Mouse (Mus musculus) activated CD4-positive, CD25-positive, alpha-beta regulatory T cell, adult 4 months (primary cell): ENCODE measurements around the gene Lrp2. TPM values are rescaled to one million over a fixed set of nuclear protein-coding genes. Genes with fewer than 3 reads are reported as not detected.

Source experiments
- ATAC-seq: one replicate; pipeline ENCODE4 v1.8.0; 2017
- polyA plus RNA-seq, 2 experiments: library from polyadenylated mRNA; unstranded; fragments of 100-300 nt; shearing (Covaris generic); gene quantifications; one replicate each; pipeline ENCODE4 v1.2.1; 2017

The Lrp2 gene
- polyA plus RNA-seq, 2 experiments from 2014 or later: 0.44 TPM; not detected in 1

DNA sequence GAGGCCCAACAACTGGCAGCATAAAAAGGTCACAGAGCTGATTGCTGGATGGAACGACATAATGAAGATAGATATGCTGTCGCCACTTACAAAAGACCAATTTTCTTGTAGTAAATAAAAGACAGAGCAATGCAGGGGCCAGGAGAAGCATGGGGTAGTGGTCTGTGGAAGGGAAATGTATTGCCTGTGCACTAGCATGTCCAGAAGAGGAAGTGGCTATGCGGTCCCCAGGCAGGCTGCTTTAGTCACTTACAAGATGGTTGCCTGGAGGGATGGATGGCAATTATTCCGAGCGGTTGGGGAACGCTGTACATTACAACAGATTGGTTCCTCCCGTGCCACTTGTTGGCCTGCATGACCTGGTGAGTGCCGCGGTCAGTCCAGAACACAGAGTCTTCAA, 85.5 kb downstream of the Lrp2 start:
- no peak for ATAC-seq

DNA sequence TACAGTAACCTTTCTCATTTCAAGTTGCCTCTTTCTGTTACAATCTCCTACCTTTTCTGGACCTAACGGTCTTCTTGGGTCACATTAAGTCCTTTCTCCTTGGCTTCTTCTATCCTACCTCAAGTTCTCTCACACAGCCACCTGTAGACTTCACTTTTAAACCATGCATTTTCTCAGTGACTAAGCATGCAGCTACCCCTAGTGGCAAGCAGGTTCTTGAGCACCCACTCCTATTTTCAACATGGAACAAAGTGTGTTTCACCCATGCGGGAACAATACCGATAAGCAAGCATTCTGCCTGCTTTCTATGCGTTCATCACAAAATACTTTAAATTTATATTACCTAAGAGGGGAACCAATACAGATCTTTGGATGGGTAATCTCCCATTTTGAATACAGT, 92.7 kb downstream of the Lrp2 start:
- no peak for ATAC-seq

DNA sequence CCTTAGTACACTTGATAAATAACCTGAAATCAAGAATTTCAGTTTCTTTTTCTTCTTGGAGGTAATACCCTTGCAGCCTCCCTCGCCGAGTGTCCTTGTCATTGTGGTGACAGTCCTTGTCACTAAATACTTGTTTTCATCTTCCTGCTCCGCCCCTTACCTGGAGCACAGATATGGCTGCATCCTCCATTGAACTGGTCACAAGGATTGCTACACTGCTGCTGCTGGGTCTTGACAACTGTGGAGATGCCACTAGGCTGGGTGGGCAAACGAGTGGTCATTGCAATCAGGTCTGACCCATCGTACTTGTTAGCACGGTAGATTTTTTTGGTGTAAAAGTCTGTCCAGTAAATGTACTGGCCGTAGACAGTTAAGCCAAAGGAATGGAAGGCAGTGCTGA, 104.9 kb downstream of the Lrp2 start:
- ATAC-seq: no peak

DNA sequence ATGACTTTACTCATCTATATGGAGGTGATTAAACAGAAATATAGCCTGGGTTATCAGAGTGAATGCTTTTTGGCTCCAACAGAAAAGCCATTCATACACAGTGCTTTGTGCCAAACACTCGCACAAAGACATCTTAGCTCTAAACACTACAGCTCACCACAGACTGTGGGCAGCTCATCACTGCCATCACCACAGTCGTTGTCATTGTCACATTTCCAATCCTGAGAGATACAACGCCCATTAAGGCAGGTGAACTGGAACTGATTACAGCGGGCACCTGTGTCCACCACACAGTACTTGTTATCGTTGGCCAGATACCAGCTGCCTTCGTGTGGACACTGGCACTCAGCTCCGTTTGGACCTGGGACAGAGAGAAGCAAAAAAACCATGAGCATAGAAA, 106.0 kb downstream of the Lrp2 start:
- ATAC-seq: no peak

DNA sequence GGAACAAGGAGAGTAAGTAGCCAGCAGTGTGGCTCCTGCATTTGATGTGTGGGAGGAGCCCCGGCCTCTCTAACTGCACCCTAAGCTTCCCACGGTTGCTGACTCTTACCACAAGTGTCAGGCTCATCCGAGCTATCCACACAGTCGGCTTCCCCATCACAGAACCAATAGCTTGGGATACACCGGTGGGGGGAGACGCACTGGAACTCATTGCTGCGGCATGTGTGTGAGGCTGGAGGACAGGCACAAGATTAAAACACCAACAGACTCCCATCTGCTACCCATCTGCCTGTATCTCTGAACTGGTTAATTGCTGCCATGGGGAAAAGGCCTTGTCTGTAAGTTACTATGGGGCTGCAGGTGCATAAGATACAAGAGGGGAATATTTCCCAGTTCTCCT, 109.0 kb downstream of the Lrp2 start:
- ATAC-seq: no peak

DNA sequence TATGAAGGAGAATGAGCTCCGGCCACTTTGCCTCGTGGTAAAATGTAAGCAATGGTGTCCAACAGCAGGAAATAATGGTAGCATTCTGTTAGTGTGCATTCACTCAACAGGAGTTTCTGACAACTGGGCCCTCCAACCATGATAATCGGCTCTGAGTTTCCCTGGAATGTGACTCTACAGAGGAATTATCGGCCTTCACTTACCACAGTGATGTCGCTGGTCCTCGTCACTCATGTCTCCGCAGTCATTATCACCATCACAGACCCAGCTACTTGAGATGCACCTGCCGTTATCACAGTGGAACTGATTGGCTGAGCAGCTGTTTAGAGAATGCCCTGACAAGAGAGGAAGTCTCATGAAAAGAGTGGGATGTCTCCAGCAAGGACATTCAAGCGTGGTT, 110.7 kb downstream of the Lrp2 start:
- ATAC-seq: no peak

DNA sequence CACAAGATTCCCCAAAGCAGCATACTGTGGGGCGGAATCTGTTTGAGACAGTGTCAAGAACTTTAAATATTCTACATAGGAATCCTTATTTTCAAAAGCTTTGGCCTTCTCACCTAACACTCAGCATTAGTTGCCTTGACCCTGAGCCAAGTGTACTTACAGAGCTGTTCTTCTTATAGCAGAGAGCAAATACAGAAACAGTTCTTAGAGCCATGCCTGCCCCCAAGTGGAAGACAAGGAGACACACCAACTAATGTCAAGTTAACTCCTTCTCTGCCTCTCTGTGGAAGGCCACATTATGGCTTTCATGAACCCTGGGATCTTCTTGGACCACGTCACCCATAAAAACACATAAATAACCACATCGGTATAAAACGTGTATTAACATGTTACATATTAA, 114.0 kb downstream of the Lrp2 start:
- ATAC-seq: no peak

DNA sequence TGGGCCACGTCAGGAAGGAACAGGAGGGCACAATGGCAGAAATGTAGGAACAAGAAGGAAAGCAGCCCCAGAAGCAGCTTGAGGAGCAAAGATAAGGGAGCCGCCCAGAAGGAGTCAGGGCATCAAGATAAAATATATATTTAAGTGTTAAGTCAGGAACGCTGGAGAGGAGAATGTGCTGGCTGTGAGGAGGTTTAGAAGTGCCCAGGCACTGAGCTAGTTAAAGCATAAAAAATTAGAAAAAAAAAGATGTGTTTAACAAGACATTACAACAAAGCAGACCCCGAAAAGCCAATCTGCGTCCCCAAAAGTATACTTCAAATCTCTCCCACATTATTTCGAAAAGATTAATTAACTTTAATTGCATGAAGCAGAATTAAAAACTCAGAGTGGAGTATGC, 122.3 kb downstream of the Lrp2 start:
- no peak for ATAC-seq

DNA sequence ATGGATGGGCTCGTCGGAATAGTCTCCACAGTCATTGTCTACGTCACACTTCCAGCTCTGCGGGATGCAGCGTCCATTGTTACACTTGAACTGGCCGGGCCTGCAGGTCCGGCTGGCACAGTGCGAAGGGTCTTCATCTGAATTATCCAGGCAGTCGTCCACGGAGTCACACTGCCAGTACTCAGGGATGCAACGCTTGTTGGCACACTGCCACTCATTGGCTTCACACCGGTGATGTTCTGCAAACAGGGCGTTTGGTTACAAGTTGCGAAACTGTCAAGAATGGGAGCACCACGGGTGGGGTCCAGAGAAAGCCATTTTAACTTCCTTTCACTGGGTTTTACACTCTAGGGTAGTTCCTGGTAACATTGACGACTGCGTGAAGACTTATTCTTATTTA, 126.4 kb downstream of the Lrp2 start:
- no peak for ATAC-seq

DNA sequence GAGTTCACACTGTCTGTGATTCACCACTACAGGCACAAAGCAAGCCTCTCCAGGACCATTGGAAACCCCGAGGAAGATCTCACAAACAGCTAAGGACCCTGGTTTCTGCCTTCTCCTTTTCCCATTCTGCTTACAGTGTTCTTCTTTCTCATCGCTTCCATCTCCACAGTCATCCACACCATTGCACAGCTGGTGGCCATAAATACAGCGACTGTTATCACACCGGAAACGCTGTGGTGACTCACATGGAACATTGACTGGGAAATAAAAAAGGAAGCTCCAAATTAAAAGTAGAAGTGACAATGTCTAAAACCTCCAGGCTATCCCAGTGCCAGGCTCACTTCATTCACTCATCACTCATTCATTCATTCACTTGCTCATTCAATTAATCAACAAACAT, 134.7 kb downstream of the Lrp2 start:
- ATAC-seq: no peak

DNA sequence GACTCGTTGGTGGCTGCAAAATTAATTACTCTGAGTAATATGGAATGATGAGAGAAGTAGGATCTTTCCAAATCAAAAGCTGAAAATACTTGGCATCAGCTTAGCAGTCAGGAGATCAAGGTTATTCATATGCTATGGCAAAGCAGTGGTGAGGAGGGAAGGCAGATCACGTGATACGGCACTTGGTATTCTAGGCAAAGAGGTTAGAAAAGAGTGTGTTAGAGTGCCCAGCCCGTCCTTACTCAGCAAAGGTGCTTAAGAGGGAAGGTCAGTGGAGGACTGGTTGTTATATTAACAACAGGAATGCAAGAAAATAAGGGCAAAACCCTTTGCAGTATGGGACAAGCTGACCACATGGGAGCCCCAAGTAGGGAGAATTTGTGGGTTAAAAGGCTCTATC, 137.3 kb downstream of the Lrp2 start:
- ATAC-seq: no peak

DNA sequence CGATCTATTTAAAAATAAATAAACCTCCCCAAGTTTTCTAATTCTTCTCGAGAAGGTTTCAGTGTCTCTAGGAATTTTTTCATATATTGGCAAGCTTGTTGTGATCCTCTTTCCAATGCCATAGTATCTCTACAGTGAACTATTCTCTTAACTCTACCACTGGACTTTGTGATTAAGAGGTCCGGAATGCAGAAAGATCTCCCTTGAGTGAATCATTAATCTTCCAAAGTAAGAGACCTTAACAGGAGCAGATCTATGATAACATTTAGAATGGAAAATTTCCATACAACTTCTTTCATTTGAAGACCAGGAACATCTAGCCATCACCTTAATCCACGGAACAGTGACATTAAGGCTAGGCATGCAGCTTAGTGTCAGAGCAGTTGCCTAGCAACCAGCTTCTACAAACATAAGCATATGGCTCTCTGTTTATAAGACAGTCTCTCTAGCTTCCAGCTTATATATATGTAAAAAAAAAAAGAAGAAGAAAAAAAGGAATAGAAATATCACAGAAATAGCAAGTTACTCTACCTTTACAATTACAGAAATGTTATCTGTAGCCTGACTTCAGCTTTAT, 139.9 kb downstream of the Lrp2 start:
- ATAC-seq: no peak

DNA sequence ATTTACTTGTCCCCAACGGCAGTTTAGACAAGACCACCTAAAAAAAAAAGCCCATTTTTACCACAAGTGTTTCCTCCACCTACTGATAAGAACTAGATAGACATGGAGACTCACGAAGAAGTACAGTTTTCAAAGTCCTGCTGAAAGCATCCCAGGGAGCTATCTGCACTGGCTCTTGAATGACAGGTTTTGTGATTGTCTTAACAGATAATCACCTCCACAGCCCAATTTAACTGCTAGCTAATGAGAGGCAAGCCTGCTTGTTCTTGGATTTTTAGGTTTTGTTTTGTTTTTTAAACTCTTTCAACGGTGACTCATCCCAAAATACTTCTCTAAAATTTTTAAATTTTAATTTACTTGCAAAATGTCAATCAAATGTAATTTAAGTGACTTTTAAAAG, 144.2 kb downstream of the Lrp2 start:
- ATAC-seq: no peak

DNA sequence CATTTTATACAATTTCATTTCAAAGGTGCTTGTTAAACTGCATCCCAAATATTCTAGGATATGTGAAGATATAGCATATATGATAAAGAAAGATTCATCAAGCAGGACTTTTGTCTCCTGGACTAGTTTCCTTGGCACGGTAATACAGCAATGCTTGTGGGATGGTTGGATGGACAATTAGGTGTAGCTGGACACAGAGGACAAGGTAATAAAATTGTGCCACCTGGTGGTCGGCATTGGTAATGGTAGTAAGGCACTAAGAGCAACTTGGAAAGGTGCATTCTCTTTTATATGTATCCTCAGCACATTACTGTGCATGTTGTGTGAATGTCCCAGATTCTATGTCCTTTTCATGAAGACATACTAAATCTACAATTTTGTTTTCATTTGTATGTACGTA, 157.7 kb downstream of the Lrp2 start:
- no peak for ATAC-seq

DNA sequence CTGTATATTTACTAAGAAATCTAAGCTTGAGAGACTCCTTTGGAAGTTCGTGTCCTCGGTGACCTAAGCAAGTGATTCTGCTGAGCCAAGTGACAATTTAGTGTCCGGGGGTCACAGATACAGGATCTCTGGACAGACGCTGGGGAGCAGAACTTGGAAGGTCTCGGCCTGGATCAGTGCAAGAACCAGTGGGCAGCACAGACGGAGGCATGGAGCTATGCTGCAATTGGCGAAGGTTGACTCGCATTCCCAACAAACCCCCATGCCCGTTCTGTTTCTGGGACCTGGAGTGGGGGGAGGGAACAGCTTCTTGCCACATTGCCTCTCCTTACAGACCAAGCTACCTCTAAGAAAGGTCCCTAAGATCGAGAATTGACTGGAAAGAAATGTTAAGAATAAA, 158.7 kb downstream of the Lrp2 start:
- no peak for ATAC-seq

DNA sequence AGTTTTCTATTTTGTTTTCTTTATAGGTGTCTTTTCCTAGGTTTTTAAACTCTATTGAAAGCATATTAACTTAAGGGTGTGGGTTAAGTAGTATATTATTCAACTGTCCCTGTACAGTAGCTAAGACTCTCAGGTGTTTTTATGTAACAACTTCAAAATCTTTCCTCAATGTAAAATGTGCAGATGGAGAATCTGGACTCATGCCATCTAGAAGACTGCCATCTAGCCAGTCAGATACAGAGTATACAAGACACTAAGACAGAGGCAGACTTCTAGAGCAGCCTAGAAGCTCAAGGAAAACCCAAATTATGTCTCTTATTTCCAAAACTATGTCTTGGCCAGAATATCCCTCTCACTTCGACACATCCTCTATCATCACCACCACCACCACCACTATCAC, 159.8 kb downstream of the Lrp2 start:
- ATAC-seq: no peak

DNA sequence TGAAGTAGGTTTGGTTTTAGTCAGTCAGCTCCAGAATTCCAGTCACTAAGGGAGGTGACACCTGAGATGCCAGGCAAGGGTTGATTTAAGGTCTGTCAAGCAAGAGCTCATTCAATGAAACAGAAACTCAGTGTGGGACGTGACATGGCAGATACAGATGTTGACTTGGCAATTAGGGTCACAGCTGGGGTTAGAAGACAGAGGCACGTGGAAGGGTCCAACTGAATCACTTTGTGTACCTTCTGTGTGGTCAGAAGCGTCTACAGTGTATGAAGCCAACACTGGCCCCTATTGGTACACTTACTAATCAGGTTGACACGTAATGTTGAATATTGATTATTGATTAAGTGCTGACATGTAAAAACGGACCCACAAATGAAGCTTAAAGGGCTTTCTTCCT, 161.0 kb downstream of the Lrp2 start:
- ATAC-seq: no peak

DNA sequence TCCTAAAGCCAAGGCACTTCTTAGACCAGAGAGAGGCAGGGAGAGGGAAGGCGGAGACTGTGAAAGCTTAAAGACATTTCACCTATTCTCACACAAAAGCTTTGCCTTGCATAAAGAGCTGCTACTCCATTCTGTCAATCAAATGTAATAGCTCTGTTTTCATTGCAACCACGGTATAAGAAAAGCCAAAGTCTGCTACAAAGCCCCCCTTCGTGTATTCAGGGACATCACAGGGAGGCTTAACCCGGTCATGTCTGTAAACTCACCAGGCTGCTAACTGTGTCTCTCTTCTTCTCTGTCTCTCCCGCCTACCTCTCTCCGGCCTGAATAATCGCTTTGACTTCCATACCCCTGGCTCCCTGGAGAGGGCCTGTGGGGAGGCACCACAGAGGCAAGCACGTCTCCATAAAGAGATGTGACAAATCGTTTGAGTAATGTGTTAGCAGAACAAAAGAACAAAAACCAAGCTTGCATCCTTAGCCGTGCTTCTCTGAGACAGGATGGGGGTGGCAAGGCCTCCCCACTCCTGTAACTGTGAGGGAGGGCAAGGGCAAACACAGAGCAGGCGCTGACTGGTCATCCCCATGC, 167.5 kb downstream of the Lrp2 start:
- ATAC-seq: no peak

DNA sequence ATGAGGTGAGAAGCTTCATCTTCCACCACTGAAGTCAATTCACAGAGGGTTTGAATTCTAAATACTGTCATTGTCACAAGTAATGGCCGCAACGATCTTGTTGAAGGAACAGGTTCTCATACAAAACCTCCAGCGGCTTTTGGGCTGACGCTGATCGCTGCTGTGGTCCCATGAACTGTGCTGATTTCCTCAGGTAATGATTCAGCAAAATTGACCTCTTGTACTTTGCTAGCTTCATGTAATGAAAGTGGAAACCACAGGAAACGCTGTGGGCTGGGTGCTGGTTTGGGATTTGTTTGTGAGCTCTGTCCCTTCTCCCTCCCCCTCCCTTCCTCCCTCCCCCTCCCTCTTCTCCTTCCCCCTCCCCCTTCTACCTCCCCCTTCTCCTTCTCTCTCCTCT, 170.8 kb downstream of the Lrp2 start:
- ATAC-seq: no peak

DNA sequence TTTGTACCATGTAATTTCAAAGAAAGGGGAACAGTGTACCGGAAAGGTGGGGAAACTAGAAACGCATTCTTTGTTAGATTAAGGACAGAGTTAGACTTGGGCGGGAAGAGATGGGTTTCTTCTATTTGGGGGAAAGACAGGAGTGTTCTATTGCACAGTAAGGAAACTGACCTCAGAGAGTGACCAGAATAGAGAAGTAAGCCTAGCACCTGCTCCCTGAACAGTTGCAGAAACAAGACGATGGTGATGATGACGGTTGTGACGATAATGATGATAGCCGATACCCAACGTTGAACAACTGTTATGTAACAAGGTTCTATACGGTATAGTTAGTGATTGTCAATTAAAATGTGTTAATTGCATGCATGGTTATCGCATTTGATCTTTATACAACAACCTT, 171.3 kb downstream of the Lrp2 start:
- no peak for ATAC-seq

DNA sequence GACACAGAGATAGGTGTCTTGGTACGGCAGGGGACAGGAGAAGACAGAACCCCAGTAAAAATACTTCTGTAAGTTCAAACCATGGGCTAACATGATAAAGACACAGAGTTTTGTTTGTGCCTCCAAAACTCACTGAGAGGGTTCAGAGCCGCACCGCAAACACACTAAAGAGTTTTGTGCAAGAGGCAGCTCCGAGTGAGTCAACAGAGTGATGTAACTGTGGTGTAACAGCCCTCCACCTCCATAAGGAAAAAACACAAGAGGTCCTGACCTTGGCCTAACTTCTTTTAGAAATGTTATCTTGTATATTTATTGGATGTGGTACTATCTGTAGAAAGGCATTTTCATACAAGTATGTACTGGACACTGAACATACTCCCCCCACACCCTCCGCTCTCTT, 180.2 kb downstream of the Lrp2 start:
- no peak for ATAC-seq

DNA sequence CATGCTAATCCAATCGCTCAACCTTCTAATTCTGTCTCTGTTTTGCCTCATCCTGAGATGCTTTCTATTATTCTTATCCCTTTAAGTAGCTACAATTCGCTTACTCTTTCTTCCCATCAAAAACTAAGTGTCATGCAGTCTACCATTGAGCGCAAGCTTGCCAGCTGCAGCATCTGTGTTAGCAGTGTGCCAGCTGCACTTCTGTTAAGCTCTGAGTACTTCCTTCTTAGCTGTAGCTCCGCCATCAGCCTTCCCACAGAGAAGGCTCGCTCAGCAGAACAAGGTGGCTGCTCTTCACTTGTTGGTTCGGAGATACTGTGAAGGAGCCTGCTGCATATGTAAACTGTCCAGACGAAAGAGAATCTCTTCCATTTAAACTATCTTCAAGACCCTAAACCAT, 183.6 kb downstream of the Lrp2 start:
- no peak for ATAC-seq

DNA sequence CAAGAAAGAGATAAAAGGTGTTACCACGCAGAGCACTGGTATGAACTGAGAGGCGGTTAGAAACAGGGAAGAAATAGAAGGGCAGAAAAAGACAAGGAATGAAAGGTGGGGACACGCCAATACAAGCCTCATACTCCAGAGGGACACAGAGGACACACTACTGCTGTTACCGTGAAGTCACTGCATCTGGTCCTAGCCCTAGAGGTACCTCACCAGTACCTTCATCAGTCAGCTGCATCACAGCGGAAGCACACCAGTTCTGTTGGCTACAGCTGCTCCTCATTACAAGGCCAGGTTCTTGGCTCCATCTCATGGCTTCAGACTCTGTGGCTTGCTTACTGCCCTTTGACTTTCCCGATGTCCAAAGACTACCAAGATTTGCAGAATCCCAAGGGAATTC, 184.0 kb downstream of the Lrp2 start:
- no peak for ATAC-seq

DNA sequence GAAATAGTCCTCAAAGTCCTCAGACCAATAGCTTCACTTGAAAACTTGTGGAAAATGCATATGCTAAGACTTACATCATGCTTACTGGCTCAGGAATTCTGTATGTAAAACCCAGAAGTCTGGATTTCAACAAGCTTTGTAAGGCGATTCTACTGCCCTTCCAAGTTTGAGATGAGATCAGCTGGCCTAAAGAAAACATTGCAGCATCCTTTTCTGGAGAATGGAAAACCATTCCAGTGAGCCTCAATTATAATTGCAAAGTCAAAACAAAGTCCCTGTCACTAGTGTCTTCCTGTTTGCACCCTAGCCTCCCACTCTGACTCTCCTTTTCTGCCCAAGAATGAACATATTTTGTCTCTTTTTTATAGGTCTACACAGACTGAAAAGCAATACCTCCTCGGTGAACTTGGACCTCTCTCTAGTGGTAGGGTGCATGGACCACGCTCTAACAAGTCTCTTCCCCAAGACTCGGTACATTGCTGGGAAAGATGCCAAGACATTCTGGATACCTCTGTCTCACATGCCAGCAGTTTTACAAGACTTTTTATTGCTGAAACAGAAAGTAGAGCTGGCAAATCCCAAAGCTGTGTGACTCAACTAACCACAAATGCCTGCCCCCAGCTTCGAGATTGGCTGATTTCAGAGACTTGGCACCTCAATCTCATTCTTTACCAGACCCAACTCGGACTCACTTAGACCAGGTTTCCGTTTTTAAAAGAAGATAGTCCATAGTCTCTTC, 184.8 kb downstream of the Lrp2 start:
- no peak for ATAC-seq
